Mouse (Mus musculus) CH12.LX (cell line): ENCODE measurements at regions not wholly inside any gene's neighbourhood (a gene's known extent, or its start where the extent isn't known, plus 50 kb on each side); places are given as distances from the start of the nearest gene placed in this dataset.

Source experiments
- DNase-seq: peaks from one replicate; pipeline ENCODE4 v3.0.0-alpha.2; 2013; ENCODE audit errors: extremely low read depth
- H3K27ac ChIP-seq: 2 replicates; pipeline ENCODE4 v1.5.1; 2012; ENCODE audit warnings: low read depth, mild to moderate bottlenecking, control low read depth, moderate library complexity; ENCODE audit not compliant: insufficient read depth
- H3K27me3 ChIP-seq: replicated peaks from 2 replicates; pipeline ENCODE3; 2012; ENCODE audit warnings: inconsistent platforms
- H3K36me3 ChIP-seq, 2 experiments: replicated peaks in 1 of 2; 2 replicates each; pipeline versions ENCODE3 to v1.6.1; 2012; ENCODE audit warnings: inconsistent platforms in 1 of 2, low read length in 1 of 2, mild to moderate bottlenecking in 1 of 2, mixed read lengths in 1 of 2, moderate library complexity in 1 of 2; ENCODE audit not compliant: control insufficient read depth in 1 of 2, insufficient read depth in 1 of 2
- H3K4me1 ChIP-seq, 2 experiments: 2 replicates each; pipeline ENCODE4 v1.6.1; 2012; ENCODE audit warnings: inconsistent platforms in 1 of 2, moderate library complexity in 1 of 2; ENCODE audit not compliant: insufficient read depth in 2 of 2, control insufficient read depth in 1 of 2
- H3K4me2 ChIP-seq: 2 replicates; pipeline ENCODE4 v1.6.1; 2012; ENCODE audit warnings: low read depth, mild to moderate bottlenecking, control low read depth; ENCODE audit not compliant: poor library complexity, insufficient read depth, severe bottlenecking
- H3K4me3 ChIP-seq, 3 experiments: fragments of 150-350 bp in 1 of 3; sonication (generic) in 1 of 3; replicated peaks in 1 of 3; 2 replicates each; pipeline versions ENCODE3 to v1.5.1; 2011 to 2012; ENCODE audit warnings: low read depth in 2 of 3, low read length in 2 of 3, mild to moderate bottlenecking in 2 of 3, moderate library complexity in 2 of 3, control low read depth in 1 of 3, improper control_type of control experiment in 1 of 3, inconsistent platforms in 1 of 3, mixed read lengths in 1 of 3; ENCODE audit not compliant: poor library complexity in 1 of 3
- H3K79me2 ChIP-seq: replicated peaks from 2 replicates; pipeline ENCODE4 v1.6.1; 2012; ENCODE audit warnings: mild to moderate bottlenecking, moderate library complexity; ENCODE audit not compliant: control insufficient read depth, poor library complexity, insufficient read depth, severe bottlenecking; ENCODE audit errors: extremely low read depth
- H3K9ac ChIP-seq: 2 replicates; pipeline ENCODE4 v1.6.1; 2012; ENCODE audit warnings: low read depth, mild to moderate bottlenecking, control low read depth, moderate library complexity; ENCODE audit not compliant: insufficient read depth
- H3K9me3 ChIP-seq: replicated peaks from 2 replicates; pipeline ENCODE3; 2012; ENCODE audit warnings: low read length, inconsistent platforms, mixed read lengths
- BHLHE40 ChIP-seq: IDR thresholded peaks from 2 replicates; pipeline ENCODE4 v1.6.1; 2011; ENCODE audit warnings: mild to moderate bottlenecking, low read depth, low read length, improper control_type of control experiment
- CHD1 ChIP-seq: IDR thresholded peaks from 2 replicates; pipeline ENCODE4 v1.6.1; 2012; ENCODE audit warnings: low read depth, low read length, improper control_type of control experiment, inconsistent platforms
- CHD2 ChIP-seq: IDR thresholded peaks from 2 replicates; pipeline ENCODE4 v1.6.1; 2011; ENCODE audit warnings: low read length, improper control_type of control experiment
- CTCF ChIP-seq, 2 experiments: IDR thresholded peaks in 1 of 2; conservative IDR thresholded peaks in 1 of 2; 2 replicates each; pipeline ENCODE4 v1.5.1; 2011 to 2012; ENCODE audit warnings: low read depth in 2 of 2, low read length in 2 of 2, improper control_type of control experiment in 1 of 2, inconsistent platforms in 1 of 2, mild to moderate bottlenecking in 1 of 2, moderate library complexity in 1 of 2
- E2F4 ChIP-seq: IDR thresholded peaks from 2 replicates; pipeline ENCODE4 v1.6.1; 2011; ENCODE audit warnings: low read depth, low read length, improper control_type of control experiment; ENCODE audit not compliant: insufficient replicate concordance
- ELF1 ChIP-seq: IDR thresholded peaks from 2 replicates; pipeline ENCODE4 v1.6.1; 2014; ENCODE audit warnings: low read depth, mild to moderate bottlenecking, inconsistent platforms, low read length, improper control_type of control experiment
- EP300 ChIP-seq: IDR thresholded peaks from 2 replicates; pipeline ENCODE4 v1.6.1; 2011; ENCODE audit warnings: low read length, improper control_type of control experiment
- ETS1 ChIP-seq: conservative IDR thresholded peaks from 2 replicates; pipeline ENCODE4 v1.6.1; 2012; ENCODE audit warnings: low read depth, mild to moderate bottlenecking, inconsistent platforms, low read length, improper control_type of control experiment, moderate library complexity
- HCFC1 ChIP-seq: IDR thresholded peaks from 2 replicates; pipeline ENCODE4 v1.6.1; 2012; ENCODE audit warnings: low read depth, mild to moderate bottlenecking, inconsistent platforms, low read length, improper control_type of control experiment
- IRF4 ChIP-seq: IDR thresholded peaks from 2 replicates; pipeline ENCODE4 v1.6.1; 2014; ENCODE audit warnings: low read depth, mild to moderate bottlenecking, inconsistent platforms, low read length, improper control_type of control experiment
- JUN ChIP-seq: IDR thresholded peaks from 2 replicates; pipeline ENCODE4 v1.6.1; 2011; ENCODE audit warnings: low read depth, mild to moderate bottlenecking, low read length, improper control_type of control experiment, moderate library complexity; ENCODE audit not compliant: insufficient read depth
- JUND ChIP-seq: conservative IDR thresholded peaks from 2 replicates; pipeline ENCODE4 v1.6.1; 2011; ENCODE audit warnings: low read depth, low read length, improper control_type of control experiment
- MEF2A ChIP-seq: IDR thresholded peaks from 2 replicates; pipeline ENCODE4 v1.6.1; 2014; ENCODE audit warnings: low read depth, mild to moderate bottlenecking, inconsistent platforms, low read length, improper control_type of control experiment, borderline replicate concordance
- MXI1 ChIP-seq: IDR thresholded peaks from 2 replicates; pipeline ENCODE4 v1.6.1; 2011; ENCODE audit warnings: mild to moderate bottlenecking, low read depth, low read length, improper control_type of control experiment
- MYC ChIP-seq: IDR thresholded peaks from 2 replicates; pipeline ENCODE4 v1.6.1; 2011; ENCODE audit warnings: low read depth, mild to moderate bottlenecking, improper control_type of control experiment, low read length
- NELFE ChIP-seq: IDR thresholded peaks from 2 replicates; pipeline ENCODE4 v1.6.1; 2011; ENCODE audit warnings: low read depth, low read length, improper control_type of control experiment
- NRF1 ChIP-seq: IDR thresholded peaks from 2 replicates; pipeline ENCODE4 v1.6.1; 2014; ENCODE audit warnings: low read depth, mild to moderate bottlenecking, inconsistent platforms, low read length, improper control_type of control experiment, moderate library complexity
- PAX5 ChIP-seq: IDR thresholded peaks from 2 replicates; pipeline ENCODE4 v1.6.1; 2012; ENCODE audit warnings: low read length, inconsistent platforms, mixed read lengths
- POLR2A ChIP-seq: IDR thresholded peaks from 2 replicates; pipeline ENCODE4 v1.6.1; 2011; ENCODE audit warnings: low read depth, mild to moderate bottlenecking, improper control_type of control experiment, low read length
- POLR2AphosphoS2 ChIP-seq: IDR thresholded peaks from 2 replicates; pipeline ENCODE4 v1.6.1; 2011; ENCODE audit warnings: low read depth, low read length, improper control_type of control experiment
- RCOR1 ChIP-seq: conservative IDR thresholded peaks from 2 replicates; pipeline ENCODE4 v1.6.1; 2012; ENCODE audit warnings: low read depth, mild to moderate bottlenecking, inconsistent platforms, low read length, improper control_type of control experiment
- TBP ChIP-seq: conservative IDR thresholded peaks from 2 replicates; pipeline ENCODE4 v1.6.1; 2011; ENCODE audit warnings: low read depth, low read length, improper control_type of control experiment
- TCF12 ChIP-seq: IDR thresholded peaks from 2 replicates; pipeline ENCODE4 v1.6.1; 2014; ENCODE audit warnings: low read depth, mild to moderate bottlenecking, inconsistent platforms, low read length, improper control_type of control experiment
- UBTF ChIP-seq: IDR thresholded peaks from 2 replicates; pipeline ENCODE4 v1.6.1; 2012; ENCODE audit warnings: low read depth, mild to moderate bottlenecking, inconsistent platforms, low read length, improper control_type of control experiment, moderate library complexity
- USF1 ChIP-seq: IDR thresholded peaks from 2 replicates; pipeline ENCODE4 v1.6.1; 2014; ENCODE audit warnings: low read depth, mild to moderate bottlenecking, inconsistent platforms, low read length, improper control_type of control experiment
- dilution Hi-C: fragments of 300-500 bp; cut with MboI; formaldehyde crosslinking; loops from 2 replicates; pipeline ENCODE4 v1.14.3; 2020; ENCODE audit warnings: low sequenced_read_pairs; ENCODE audit not compliant: extremely low pct_unique_long_range_greater_than_20kb, extremely low pct_ligation_motif_present
- in situ Hi-C: fragments of 300-500 bp; cut with MboI; formaldehyde crosslinking; loops from 3 replicates; pipeline ENCODE4 v1.14.3; 2019; ENCODE audit warnings: low sequenced_read_pairs, low pct_ligation_motif_present, low pct_unique_long_range_greater_than_20kb, mixed read lengths

DNA sequence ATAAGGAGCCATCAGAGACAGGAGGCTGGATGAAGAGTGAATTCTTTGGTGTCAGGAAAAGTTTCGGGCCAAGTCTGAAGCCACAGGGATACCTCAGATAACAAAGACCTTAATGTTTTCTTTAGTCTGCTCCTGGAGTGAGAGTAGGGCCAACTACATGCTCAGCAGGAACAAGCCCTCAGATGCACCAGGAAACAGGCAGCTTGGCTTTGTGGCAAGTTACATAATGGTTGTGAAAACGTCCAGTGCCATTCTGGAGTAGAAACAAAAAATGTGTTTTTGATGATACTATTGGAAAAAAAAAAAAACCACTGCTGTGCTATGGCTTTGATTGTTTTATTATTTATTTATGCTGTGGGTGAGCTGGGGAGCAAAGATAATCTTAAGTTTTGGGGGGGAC is 452.2 kb upstream of the Mon1b start:
- dilution Hi-C loops, result no loop called here
- no peak overlapping the region for H3K4me3 ChIP-seq
- no peaks in the 10 kb centered on the region for H3K79me2 ChIP-seq
- no peak overlapping the region for H3K27ac ChIP-seq
- H3K9ac ChIP-seq, result no peak overlapping the region
- peaks cover 50% of the 10 kb centered on the region for H3K9me3 ChIP-seq
- no peaks in the 10 kb centered on the region for H3K4me1 ChIP-seq
- DNase-seq, result no peak
- H3K36me3 ChIP-seq, result no peaks in the 10 kb centered on the region
- TF ChIP-seq MYC (no peak), JUN (no peak), TCF12 (no peak), E2F4 (no peak), POLR2A (no peak), CHD2 (no peak), MEF2A (no peak), NELFE (no peak), IRF4 (no peak), POLR2AphosphoS2 (no peak), ELF1 (no peak), BHLHE40 (no peak), PAX5 (no peak), HCFC1 (no peak)
- TF ChIP-seq, all 38 proteins: peak for 0
- Histone ChIP-seq H3K27me3 (no peaks in the 10 kb centered on the region), H3K4me2 (no peak overlapping the region)
- in situ Hi-C loops, result no loop called here

DNA sequence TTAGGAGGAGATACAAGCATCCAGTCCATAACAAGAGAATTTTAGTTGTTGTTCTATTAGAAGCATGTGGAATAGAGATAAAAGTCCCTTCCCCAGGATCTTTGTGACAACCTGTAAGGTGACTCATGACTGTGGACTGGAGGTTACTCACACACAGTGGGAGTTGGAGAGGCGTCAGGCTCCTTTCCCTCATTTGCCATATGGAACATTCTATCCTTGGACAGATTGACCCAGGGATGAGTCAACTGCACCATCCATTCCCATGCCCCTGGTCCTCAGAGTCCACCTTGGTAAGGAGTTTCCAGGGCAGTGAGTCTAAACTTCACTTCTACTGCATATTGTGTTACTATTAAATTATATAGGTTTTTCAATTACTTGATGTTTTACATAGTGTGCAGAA is 444.9 kb upstream of the Mon1b start:
- H3K27ac ChIP-seq, result no peak overlapping the region
- no peak overlapping the region for H3K4me3 ChIP-seq
- H3K4me1 ChIP-seq, result no peaks in the 10 kb centered on the region
- TF ChIP-seq MXI1 (no peak), IRF4 (no peak)
- TF ChIP-seq, all 38 proteins: peak for 0
- H3K9me3 ChIP-seq, result peaks cover 41% of the 10 kb centered on the region
- dilution Hi-C loops (no loop called here), in situ Hi-C loops (no loop called here)
- H3K9ac ChIP-seq, result no peak overlapping the region
- H3K4me2 ChIP-seq, result no peak overlapping the region
- H3K79me2 ChIP-seq, result no peaks in the 10 kb centered on the region
- no peaks in the 10 kb centered on the region for H3K27me3 ChIP-seq
- H3K36me3 ChIP-seq, result no peaks in the 10 kb centered on the region
- DNase-seq, result no peak

DNA sequence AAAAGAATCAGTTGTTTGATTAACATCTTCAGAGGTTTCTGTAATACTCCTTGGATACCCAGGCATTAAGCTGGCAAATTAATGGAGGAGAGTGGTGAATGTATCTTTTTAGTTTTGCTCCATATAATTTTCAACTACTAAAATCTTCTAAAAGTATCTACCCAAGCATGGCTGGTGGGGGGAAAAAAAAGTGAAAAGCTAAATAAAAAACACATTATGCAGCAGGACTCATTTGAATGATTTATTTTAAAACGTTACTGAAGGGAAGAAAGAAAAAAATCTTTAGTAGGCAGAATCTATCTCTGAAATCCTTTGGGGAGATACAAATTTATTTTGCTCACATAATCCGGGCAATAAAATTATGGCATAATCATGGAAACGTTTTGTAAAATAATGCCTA is 443.9 kb upstream of the Mon1b start:
- H3K27me3 ChIP-seq, result no peaks in the 10 kb centered on the region
- no peak overlapping the region for H3K4me2 ChIP-seq
- no peak overlapping the region for H3K27ac ChIP-seq
- no peaks in the 10 kb centered on the region for H3K36me3 ChIP-seq
- peaks cover 37% of the 10 kb centered on the region for H3K9me3 ChIP-seq
- H3K9ac ChIP-seq, result no peak overlapping the region
- no peaks in the 10 kb centered on the region for H3K79me2 ChIP-seq
- TF ChIP-seq POLR2AphosphoS2, result no peak
- no peak for TF ChIP-seq TBP
- TF ChIP-seq NRF1, result no peak
- TF ChIP-seq NELFE, result no peak
- TF ChIP-seq JUND, result no peak
- TF ChIP-seq USF1, result no peak
- TF ChIP-seq IRF4, result no peak
- no peak for TF ChIP-seq RCOR1
- TF ChIP-seq CTCF (conservative IDR thresholded peaks at IDR 0.05 in 1 of 2, IDR thresholded peaks at IDR 0.05 in 1 of 2; ENCODE audit: low read depth in 2 of 2, low read length in 2 of 2), result no peak
- TF ChIP-seq ETS1, result no peak
- TF ChIP-seq EP300, result no peak
- no peak for TF ChIP-seq CHD1
- no peak for TF ChIP-seq JUN
- no peak for TF ChIP-seq UBTF
- no peak for TF ChIP-seq E2F4
- no peak for TF ChIP-seq POLR2A
- no peak for TF ChIP-seq BHLHE40
- no peak for TF ChIP-seq HCFC1
- no peak for TF ChIP-seq PAX5
- no peak for DNase-seq
- dilution Hi-C loops (no loop called here), in situ Hi-C loops (no loop called here)
- H3K4me1 ChIP-seq, result no peaks in the 10 kb centered on the region
- H3K4me3 ChIP-seq, result no peak overlapping the region
